Mouse (Mus musculus) ovary, adult 18-20 months (tissue): ENCODE data around the gene Rcn1.

Source experiments
- DNase-seq: peaks from one replicate; pipeline ENCODE4 v3.0.0; 2022; ENCODE audit warnings: low spot score, mixed read lengths

Gene Rcn1

GRCm38 (mm10) chr2:105394375-105394774 is 4.7 kb downstream of the Rcn1 start:
- DNase-seq: no peak

- DNase-seq: no peak
Observed at GRCm38 (mm10) chr2:105392514-105392913, 6.6 kb downstream of the Rcn1 start.

- DNase-seq: no peak
Observed at GRCm38 (mm10) chr2:105391414-105391784, 7.7 kb downstream of the Rcn1 start.

- no peak for DNase-seq
Observed at GRCm38 (mm10) chr2:105390653-105391413, 8.3 kb downstream of the Rcn1 start.

GRCm38 (mm10) chr2:105389007-105389890 is 9.9 kb downstream of the Rcn1 start:
- no peak for DNase-seq

GRCm38 (mm10) chr2:105386418-105386817 is 12.7 kb downstream of the Rcn1 start:
- DNase-seq: no peak

- DNase-seq: no peak
Observed at GRCm38 (mm10) chr2:105384998-105385397, 14.1 kb downstream of the Rcn1 start.

- DNase-seq: no peak
Observed at GRCm38 (mm10) chr2:105383063-105383462, 16.1 kb downstream of the Rcn1 start.

- DNase-seq: no peak
Observed at GRCm38 (mm10) chr2:105380757-105381319, 18.3 kb downstream of the Rcn1 start.

GRCm38 (mm10) chr2:105379682-105380081 is 19.4 kb downstream of the Rcn1 start:
- DNase-seq: no peak

GRCm38 (mm10) chr2:105375705-105376104 is 23.4 kb downstream of the Rcn1 start:
- no peak for DNase-seq

- no peak for DNase-seq
Observed at GRCm38 (mm10) chr2:105375261-105375660, 23.9 kb downstream of the Rcn1 start.

- no peak for DNase-seq
Observed at GRCm38 (mm10) chr2:105373658-105374057, 25.5 kb downstream of the Rcn1 start.

GRCm38 (mm10) chr2:105372727-105373126 is 26.4 kb downstream of the Rcn1 start:
- DNase-seq: no peak

- no peak for DNase-seq
Observed at GRCm38 (mm10) chr2:105372156-105372555, 27.0 kb downstream of the Rcn1 start.

- DNase-seq: no peak
Observed at GRCm38 (mm10) chr2:105370698-105371097, 28.4 kb downstream of the Rcn1 start.

GRCm38 (mm10) chr2:105370240-105370639 is 28.9 kb downstream of the Rcn1 start:
- no peak for DNase-seq

GRCm38 (mm10) chr2:105367623-105368022 is 31.5 kb downstream of the Rcn1 start:
- DNase-seq: no peak

- DNase-seq: no peak
Observed at GRCm38 (mm10) chr2:105358040-105358439, 41.1 kb downstream of the Rcn1 start.

- no peak for DNase-seq
Observed at GRCm38 (mm10) chr2:105356791-105357190, 42.3 kb downstream of the Rcn1 start.

- DNase-seq: no peak
Observed at GRCm38 (mm10) chr2:105348886-105349285, 50.2 kb downstream of the Rcn1 start.

GRCm38 (mm10) chr2:105339993-105340392 is 59.1 kb downstream of the Rcn1 start:
- no peak for DNase-seq
